Mouse (Mus musculus) spleen, postnatal 36 days (tissue): Measurements from ENCODE around the gene Hpf1.

Experiments
- DNase-seq, 2 experiments: peaks; one replicate each; pipeline ENCODE4 v3.0.0; 2022; ENCODE audit warnings: low spot score in 2 of 2, mixed read lengths in 1 of 2

Hpf1 gene

DNA sequence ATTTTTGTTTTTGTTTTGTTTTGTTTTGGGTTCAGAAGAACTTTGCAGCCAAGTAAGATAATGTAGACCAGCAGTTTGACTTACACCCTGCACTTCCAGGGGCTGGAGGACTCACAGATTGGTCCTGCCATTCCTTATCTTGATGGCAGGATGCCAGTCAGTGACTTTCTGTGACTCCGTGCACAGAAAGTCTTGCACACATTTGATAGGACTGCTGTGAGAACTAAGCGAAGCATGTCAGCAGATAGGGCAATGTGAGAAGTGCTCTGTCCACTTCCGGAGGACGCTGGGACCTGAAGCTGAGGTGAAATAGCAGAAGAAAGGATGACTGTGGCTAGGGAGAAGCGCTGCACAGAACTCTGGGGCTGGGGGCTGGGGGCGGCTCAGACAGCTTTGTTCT, 5.7 kb downstream of the Hpf1 start:
- peak; percentile 17 to 37 for DNase-seq

DNA sequence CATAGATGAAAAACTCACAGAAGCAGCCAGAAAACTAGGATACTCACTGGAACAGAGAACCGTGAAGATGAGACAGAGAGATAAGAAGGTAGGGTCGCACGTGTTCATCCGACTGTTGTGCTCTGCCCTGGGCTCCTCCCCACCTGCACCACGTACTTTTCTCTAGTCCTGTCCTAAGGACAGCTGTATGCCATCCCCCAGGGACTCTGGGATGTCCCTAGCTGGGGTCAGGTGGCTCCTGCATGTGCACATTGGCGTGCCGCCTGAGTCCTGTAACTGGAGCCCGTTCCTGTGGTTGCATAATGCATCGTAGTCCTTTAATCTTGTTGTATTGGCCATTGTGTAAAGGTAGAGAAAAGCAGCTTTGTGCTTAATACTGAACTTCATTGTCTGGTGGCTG, 9.9 kb downstream of the Hpf1 start:
- DNase-seq, result no peak

DNA sequence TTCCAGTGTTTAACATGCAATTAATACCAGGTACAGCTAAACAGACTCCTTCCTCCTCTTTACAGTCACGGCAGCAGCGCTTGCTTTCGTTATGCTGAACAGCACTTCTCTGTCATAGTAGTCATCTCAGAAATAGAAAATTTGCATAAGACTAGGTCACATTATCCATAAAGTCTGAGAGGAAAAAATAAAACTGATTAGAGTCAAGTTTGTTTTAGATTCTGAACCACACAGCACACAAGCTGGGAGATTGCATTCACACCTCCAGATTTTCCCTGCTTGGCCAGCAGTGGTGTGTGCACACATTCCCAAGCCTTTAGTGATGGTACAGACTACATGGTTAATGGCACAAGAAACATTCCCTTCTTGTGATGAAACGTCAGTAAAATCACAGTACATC, 21.9 kb downstream of the Hpf1 start:
- DNase-seq, result no peak

DNA sequence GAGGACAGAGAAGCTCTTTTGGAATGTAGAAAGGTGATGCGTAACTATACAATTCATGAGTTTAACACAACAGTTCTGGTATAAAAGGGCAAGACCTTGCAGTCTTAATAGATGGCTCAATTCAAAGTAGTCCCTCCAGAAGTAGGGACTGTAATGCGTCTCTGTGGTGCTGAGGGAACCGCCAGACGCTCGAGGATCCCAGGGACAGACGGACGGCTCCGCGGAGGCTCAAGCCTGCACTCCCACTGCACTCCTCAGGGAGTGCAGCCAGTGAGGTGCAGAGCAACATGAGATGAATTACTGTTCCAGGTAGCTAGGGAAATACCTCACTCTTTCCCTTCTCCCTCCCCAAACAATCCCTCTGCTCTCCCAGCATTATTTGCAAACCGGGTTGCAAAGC, 22.3 kb downstream of the Hpf1 start:
- no peak for DNase-seq

DNA sequence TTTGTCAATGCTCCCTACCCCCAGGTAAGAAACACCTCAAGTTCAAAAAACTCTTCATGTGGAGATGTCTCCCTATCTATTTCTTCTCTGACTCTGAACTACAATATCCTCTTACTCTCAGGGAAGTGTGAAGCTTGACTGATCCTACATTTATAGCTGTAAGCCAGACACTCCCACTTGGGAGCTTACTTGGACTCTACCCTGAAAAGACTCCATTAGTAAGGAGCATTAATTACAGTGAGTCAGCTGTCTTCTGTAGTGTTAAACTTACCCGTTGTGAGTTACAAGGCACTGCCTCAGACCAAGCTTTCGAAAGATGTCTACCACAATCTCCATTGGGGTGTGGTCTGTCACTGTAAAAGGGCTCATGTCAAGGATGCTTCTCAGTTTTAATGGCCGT, 28.9 kb downstream of the Hpf1 start:
- no peak for DNase-seq

DNA sequence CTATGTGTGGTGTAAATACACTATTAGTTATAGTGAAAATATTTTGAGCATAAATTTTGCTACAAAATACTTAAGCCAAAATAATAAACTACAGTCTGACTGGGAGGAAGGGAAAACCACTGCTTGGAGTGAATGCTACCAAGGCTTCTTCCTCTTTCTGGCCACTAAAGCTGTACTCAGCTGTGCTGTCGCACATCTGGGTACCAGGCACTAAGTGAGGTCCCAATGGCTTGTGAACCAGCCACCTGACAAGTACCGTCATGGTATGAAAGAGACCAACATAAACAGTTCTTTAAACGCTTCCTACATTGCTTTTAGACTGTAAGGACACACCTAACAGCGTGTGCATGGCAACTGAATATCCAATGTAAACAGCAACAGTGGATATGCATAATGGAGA, 30.0 kb downstream of the Hpf1 start:
- no peak for DNase-seq

DNA sequence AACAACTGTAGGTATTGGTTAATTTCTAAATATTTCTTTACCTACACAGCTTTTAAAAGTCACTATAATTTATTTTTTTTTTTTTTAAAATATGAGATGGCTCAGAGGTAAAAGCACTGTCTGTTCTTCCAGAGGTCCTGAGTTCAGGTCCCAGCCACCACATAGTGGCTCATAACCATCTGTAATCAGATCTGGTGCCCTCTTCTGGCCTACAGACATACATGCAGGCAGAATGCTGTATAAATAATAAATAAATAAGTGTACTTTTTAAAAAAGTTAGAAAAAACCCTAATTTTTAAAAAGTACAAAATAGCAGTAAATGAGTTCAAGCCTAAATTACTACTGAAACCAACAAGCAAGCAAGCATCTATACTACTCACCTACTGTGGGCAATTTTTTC, 43.4 kb downstream of the Hpf1 start:
- DNase-seq, result no peak

DNA sequence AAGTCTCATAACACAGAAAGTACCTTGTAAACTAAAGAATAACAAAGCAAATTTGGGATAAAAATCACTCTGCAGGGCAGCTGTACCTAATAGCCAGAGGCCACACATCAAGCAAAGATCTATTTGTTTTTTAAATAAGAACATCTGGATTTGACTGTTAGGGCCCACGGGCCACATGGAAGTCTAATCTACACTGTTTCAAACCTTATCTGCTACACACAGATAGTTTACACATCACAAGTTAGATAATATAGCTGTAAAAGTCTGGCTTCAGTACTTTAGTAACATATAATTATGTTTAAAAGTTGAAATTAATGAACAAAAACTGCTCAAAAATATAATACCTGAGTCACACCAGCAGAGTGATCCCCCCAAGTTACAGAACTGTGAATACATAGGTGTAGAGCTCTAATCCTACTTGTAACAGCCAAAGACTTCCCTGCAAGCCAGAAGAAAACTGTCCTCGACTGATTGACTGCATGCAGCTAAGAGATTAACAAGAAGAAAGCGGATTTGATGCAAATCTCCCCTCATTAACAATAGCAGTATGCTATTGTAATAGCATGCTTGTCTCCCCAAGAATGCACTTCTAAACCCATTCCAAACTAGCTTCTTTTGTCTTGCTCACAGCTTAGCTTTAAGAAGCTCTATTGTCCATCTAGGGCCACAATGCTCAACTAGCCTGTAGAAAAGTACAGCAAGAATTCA, 48.7 kb downstream of the Hpf1 start:
- no peak for DNase-seq

DNA sequence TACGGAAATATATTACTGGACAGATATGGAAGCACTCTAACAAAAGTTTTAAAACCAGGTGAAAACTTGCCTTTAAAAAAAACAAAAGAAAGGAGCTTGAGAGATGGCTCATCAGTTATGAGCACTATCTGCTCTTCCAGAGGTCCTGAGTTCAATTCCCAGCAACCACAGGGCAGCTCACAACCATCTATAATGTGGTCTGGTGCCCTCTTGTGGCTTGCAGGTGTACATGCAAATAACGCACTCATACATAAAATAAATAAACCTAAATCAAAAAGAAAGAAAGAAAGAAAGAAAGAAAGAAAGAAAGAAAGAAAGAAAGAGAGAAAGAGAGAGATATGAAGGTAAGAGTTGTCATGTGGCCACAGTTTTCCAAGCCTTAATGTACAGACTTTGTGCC, 52.6 kb downstream of the Hpf1 start:
- no peak for DNase-seq

DNA sequence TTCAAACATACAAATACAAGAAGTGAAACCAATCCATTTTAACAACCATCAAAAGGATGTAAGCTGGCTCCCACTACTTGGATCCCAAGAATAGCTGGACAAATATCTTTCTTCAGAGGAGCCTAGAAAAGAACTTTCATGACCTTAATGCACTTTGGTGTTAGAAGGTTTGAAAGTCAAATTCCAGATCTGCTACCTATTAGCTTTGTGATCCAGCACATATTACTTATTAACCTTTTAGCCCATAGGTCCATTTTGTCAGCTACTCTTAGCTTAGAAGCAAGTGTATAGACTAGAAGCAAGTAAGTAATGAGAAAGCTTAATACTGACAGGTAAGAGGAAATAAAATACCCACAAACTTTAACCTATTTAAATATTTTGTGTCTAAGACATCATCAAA, 57.3 kb downstream of the Hpf1 start:
- DNase-seq, result no peak

DNA sequence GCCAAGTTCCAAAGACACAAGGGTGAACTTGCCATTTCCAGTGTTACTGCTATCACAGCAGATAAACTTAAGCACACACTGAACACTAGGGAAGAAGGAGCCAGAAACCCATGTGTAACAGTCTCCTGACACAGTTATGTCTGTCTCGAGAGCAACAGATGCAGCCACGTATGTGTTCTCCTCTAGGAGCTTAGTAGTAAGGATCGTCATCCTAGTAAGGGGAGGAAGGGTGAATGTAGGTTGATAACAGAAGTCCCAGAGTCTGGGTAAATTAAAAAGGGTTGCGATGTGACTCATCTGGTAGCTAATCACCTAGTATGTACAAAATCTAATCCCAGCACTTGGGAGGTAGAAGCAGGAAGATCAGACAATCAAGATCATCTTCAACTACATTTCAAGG, 59.6 kb downstream of the Hpf1 start:
- DNase-seq, result no peak

DNA sequence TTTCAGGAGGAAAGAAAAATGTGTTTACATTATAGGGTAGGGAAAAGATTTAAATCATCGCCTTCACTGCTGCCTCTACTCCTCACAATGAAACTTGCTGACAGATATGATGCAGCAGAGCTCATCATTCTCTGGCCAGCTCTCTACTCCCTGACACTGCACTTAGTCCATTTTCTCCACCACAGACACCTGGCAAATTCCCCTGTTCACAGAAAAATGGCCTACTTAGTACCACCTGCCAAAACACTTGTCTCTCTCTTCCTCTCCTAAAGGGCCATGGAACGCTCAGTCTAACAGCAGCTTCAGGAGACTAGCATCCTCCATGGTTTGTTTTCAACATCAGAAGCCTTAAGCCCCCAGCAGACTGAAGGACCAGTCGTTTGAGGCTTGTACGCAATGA, 61.1 kb downstream of the Hpf1 start:
- no peak for DNase-seq

DNA sequence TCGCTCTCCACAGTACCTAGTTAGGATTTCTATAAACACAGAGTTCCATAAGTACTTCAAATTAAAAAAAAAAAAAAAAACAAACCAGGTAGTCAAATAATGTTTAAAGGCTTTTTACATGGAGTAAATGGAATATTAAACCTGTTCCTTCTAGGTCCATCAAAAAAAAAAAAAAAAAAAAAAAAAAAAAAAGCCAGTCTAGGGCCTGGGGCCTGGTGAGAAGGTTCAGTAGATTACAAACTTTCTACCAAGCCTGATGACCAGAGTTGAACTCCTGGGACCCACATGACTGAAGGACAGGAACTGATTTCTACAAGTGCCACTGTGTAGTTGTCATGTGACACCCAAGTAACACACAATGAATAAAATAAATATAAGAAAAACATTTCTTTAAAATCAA, 61.5 kb downstream of the Hpf1 start:
- no peak for DNase-seq

DNA sequence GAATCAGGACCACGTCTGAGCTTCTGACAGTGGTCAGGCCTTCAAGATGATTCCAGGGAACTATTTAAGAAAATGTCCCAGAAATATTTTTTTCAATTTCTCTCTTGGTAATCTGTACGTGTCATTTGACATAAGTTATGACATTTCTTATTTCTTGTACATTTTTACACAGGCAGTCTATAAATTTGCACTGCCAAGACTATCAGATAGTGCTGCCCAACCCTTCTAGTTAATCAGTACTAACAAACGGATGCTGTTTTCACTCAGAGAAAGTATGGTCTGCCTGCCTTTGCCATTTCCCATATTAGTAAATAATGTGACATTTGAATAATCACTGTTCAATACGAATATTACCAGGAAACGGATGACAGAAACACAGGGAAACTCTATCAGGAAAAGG, 62.6 kb downstream of the Hpf1 start:
- DNase-seq, result no peak

DNA sequence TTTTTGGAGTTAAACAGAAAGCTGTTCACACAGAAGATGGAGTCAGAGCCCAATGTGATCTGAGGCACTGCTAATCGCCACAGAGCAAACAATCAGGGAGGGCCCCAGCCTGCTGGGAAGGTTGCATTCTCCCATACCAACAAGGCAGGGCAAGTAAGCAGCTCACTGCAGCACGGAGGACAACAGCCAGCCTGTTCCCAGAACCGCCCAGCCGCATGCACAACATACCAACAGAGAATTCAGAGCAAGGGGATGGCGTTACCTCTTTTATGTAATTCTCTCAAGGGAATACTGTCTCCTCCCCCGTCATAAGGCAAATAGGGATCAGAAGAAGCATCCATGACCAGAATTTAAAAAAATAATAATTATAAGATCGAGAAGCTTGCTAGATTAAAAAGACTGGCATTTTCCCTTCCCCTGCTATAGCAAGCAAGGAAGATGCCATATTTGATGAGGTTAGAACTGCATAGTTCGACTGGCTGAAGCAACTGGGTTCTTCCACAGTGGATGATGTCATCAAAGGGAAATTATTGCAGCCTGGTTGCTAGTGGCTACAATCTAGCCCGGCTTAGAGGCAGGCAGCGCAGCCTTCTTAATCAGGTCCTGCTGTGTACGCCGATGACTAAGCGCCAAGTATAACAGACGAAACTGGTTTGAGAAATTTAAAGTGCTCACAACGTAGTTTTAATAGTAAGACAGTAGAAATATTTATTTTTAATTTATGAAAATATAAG, 64.2 kb downstream of the Hpf1 start:
- peak; percentile 50 to 75 for DNase-seq

DNA sequence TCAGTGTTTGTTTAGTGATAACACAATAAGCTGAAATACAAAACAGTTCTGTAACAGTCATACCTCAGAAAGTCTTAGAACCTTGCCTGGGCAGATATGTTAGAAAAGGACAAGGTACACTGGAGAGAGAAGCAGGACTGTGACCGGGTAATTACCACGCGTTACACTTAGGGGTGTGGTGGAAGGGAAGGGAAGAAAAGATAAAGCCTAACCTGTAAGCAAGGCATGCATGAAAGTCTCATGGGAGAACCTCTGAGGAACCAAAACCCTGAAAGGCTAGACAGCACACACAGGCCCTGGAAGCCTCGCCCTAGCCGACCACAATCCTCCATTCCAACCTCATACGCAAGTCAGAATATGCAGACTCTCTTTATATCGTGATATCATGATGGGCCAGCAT, 66.6 kb downstream of the Hpf1 start:
- peak; percentile 58 to 65 for DNase-seq
